Mouse (Mus musculus) 3T3-L1 (cell line): Measurements from ENCODE around the gene Prm1.
"Not testable (repeated sequence)": the region's sequence is repeated elsewhere in the genome, so short reads cannot be mapped to it uniquely, and the experiment has no call there.

Experiments
- DNase-seq: peaks from one replicate; pipeline ENCODE4 v3.0.0-alpha.2; 2015; ENCODE audit warnings: low read depth, low spot score

Gene Prm1

DNA sequence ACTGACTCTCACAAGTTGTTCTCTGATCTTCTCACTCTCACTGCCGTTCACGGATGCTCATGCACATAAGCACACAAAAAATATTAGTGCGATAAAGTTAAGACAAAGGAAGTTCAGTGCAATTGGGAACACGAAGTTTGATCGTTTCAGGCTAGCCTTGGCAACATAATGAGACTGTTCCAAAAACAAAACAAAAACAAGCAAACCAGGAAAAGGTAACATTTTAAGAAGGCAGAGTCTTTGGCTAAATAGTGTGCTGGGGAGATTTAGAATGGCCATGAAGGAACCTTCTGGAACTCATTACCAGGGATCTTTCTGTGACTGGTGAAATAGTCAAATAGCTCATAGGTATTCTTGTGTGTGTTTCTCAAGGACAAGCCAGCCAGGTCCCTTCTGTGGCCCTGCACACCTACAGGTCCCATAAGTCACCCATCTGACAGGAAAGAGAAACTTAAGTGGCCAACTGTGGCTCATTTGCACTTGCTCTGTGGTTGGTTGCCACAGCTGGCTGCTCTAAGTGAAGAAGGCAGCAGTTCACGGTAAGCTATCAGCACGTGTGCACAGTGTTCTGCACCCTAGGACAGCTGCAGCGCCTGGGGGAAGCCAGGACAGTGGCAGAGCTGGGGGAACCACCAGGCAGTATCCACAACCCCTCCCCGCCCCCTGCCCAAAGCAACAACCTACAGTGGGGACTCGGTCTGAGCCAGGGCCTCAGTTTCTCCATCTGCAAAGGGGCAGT, at the start of gene Prm1:
Gene Prm1 (minus strand): TSS at position 51 of the 739 bp plus-strand sequence.
- no peak for DNase-seq

DNA sequence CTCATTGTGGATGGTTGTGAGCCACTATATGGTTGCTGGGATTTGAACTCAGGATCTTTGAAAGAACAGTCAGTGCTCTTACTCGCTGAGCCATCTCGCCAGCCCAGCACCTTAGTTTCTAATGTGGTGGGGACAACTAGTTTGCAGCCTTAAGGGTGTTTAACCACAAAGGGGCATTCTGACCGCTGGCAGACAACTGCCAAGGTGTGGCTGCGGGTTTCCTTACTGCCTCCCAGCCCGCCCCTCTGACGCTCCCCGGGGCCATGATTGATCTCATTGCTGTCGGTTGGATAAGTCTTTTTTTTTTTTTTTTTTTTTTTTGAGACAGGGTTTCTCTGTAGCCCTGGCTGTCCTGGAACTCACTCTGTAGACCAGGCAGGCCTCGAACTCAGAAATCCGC, 46.6 kb upstream of the Prm1 start:
- DNase-seq: not testable (repeated sequence)

DNA sequence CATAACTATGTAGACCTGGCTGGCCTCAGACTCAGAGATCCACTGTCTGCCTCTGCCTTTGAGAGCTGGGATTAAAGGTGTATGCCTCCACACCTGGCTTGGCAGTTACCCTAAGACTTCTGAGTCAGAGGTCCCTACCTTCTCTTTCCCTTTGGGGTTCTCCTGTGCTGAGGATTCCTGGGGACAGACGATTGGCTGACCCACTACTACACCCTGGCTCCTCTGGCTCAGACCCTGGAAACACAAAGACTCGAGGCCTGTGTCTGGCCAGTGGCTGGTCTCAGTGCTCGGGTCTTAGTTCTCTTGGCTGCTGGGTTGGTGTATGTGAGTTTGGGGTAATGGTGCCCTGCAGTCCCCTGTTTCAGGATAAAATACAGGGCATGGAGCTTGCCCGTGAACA, 45.3 kb upstream of the Prm1 start:
- DNase-seq: no peak

DNA sequence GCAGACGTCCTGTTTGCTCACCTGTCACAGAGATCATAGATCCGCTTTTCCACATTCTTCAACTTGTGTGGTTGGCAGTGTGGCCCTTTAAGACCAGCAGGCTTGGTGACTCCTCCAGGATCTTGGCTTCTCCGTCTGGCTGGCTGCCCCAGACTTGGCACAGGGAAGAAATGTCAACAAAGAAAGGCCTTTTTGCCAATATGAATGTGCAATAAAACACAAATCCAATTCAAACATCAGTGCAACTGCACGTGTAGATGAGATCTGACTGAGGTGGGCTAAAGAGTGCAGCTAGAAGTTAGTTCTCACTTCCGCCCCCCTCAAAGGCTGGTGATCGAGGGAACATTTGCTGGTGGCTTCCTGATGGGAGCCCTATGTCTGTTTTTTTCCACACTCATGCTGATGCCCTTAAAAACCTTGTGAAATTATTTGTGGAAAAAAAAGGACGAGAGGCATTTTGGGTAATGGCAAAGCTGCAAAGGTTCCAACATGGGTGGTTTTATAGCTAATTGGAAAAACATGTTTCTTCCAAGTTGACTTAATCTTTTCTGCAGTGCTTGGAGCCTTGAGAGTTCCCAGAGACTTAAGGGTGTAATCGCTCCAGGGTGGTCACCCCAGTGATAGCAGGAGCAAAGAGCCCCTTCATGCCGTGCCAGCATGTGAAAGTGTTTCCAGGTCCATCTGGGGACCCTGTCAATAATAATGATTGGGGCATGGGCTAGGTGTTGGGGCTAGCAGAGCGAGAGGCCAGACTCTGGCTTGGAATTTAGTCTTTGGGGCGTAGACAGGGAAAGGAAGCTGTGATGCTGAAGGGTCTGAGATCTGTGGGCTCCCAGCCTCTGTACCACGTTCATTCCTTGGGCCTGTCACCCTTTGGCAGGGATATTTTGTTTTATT, 44.6 kb upstream of the Prm1 start:
- peak; percentile 86 for DNase-seq

- DNase-seq: peak; percentile 89
These were observed 40.9 kb upstream of the Prm1 start for GRCm38 (mm10) chr16:10846503-10846902.

DNA sequence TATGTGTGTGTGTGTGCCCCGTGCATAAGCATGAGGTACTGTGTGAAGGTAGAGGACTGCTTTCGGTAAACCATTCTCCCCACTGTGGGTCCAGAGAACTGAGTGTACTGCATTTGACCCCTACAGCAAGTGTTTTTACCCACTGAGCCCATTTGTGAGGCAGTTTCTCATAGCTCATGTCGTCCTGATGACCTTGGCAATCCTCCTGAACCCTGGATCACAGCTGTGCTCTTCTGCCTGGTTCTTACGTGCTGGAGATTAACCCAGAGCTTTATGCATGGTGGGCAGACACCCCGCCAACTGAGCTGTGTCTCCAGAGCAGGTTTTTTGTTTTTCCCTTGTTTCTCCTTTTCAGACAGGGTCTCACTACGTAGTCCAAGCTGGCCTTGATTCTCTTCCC, 40.3 kb upstream of the Prm1 start:
- DNase-seq: no peak

DNA sequence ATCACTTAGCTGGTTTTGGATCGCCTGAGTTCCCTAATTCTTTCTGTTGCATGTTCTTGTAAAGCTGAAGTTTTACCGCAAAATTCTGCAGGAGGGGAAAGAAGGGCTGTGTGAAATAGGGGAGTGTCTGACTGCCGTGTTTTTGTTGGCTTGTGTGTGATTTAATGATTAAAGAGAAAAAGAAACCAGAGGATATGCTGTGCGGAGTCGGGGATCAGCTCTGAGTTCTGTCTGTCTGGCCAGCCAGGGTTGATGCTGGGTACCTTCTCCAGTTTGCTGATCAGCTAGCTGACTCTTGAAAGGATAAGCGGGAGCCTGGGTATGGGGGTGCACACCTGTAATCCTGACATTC, 38.7 kb upstream of the Prm1 start:
- no peak for DNase-seq

DNA sequence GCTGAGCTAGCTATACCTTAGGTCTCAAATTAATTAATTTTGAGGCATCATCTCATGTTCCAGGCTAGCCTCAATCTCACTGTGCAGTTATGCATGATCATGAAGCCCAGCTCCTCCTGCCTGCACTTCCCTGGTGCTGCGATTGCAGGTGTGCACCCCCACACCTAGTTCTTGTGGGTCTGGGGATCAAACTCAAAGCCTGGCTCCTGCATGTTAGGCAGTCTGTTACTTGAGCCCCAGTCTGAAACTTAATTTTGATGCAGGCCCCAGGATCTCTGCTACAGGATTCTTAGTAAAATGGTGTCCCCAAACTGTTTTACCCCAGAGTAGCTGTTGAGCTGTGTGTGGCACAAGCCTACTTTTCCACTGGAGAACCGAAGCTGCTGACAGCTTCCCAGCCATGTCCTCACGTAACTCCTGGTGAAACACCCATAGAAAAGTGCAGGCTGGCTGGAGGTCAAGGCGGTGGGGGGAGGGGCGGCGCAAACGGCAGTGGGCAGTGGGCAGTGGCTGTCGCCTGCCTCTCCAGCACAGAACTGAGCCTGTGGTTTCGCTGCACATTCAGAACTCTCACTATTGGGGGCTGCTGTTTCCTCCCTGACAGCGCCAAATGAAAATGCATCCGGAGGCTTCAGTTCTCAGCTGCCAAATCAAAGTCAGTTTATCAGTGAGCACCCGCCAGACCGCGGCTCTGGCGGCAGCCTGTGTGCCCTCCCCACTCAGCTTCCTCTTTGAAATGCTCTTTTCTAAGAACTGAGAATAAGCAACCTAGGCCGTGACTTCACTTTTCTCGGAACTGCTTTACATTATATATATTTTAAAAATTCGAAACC, 38.1 kb upstream of the Prm1 start:
- DNase-seq: no peak

DNA sequence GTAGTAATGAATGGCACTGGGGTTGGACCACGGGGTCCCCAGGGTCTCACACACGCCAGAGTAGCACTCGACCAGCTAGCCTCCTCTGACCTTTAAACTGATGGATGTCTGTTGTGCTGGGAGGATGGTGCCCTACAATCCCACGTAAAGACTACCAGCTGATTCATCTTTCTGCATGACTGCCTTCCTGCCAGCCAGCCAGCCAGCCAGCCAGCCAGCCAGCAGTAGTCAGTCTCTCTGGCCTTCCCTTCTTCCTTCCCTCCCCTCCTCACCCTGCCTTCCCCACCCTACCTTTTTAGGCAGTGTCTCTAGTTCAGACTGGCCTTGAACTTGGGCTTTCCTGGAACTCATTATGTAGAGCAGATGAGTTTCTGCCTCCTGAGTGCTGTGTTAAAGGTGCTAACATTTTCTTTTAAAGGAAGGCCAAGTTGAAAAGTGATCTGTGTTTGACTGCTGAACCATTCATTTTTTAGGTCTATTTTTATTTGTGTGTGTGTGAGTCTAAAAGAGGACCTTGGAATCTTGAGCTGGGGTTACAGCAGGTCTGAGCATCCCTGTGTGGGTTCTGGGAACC, 36.7 kb upstream of the Prm1 start:
- DNase-seq: no peak

GRCm38 (mm10) chr16:10840018-10840417, 34.4 kb upstream of the Prm1 start:
- DNase-seq: no peak

GRCm38 (mm10) chr16:10838487-10839245, 33.0 kb upstream of the Prm1 start:
- DNase-seq: peak; percentile 88

GRCm38 (mm10) chr16:10837903-10838302, 32.3 kb upstream of the Prm1 start:
- DNase-seq: no peak

GRCm38 (mm10) chr16:10837250-10837649, 31.6 kb upstream of the Prm1 start:
- DNase-seq: peak; percentile 59

GRCm38 (mm10) chr16:10836388-10836787, 30.7 kb upstream of the Prm1 start:
- no peak for DNase-seq

DNA sequence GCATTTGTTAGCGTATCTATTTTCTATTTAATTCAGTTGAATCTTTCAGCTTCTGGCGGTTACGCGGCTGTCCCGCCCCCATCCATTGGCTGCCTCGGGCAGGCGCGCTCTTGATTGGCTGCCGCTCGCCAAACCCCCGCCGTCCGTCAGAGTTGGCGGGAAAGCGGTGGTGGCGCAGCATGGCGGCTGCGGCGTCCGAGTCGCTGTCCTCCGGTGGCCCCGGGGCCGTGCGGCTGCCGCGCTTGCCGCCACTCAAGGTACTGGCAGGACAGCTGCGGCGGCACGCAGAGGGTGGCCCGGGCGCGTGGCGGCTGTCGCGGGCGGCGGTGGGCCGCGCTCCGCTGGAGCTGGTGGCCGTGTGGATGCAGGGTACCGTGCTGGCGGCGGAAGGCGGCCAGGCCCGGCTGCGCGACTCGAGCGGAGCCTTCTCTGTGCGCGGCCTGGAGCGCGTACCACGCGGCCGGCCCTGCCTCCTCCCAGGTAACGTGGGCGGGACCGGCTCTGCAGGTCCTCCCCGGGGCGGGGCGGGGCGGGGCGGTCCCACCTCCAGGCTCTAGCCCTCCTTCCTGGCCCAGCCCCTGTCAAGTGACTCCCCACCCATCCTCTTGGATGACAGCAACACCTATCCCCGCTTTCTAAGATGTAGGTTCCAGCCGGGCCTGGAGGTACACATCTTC, 29.4 kb upstream of the Prm1 start, which contains the start of gene Rmi2:
Gene Rmi2 (plus strand): TSS at position 149 of the 677 bp plus-strand sequence.
- peak; percentile 87 for DNase-seq

DNA sequence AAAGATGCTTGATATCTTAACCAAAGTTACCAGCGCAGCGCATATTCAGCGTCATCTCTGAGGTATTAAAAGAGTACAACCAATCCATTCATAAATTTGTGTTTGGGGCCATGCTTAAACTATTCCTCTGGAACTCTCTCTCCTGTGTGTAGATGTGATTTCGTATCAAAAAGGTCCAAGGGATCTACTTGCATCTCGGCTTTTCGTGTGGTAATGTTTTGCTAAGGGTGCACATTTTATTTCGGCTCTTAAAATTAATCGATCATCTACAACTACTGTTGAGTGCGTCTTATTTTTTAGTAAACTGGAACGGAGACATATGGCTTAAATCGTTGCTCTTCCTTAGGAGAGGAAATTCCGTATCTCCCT, 28.9 kb upstream of the Prm1 start:
- DNase-seq: peak; percentile 44

DNA sequence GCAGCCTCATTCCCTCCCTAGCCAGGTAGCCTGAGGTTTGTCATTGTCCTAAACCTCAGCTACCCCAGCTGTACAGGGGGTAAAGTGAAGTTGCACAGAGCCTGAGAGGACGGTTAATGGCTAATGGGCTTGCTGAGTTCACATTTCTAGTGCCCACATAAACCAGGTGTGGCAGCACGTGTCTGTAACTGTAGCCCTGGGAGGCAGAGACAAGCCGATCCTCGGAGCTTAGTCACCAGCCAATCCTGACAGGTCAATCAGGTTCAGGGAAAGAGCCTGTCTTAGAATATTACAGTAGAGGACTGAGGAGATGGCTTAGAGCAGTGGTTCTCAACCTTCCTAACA, 22.8 kb upstream of the Prm1 start:
- no peak for DNase-seq

- no peak for DNase-seq
These were observed 22.3 kb upstream of the Prm1 start for GRCm38 (mm10) chr16:10827766-10828460.

DNA sequence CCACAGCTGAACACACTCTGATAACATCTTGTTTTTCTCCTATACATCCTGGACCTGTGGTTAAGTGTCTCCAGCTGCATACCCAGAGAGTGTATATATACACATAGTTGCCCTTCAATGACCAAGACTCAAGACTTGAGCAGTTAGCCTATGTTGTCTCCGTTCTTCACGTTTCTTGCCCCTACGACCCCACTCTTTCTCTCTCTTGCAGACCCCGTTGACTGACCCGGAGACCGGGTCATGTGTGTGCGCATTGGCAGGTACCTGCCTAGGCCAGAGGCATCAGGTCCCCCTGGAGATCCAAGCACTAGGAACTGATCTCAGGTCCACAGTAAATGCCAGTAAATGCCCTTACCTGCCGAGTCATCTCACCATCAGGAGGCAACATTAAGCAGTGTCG, 21.6 kb upstream of the Prm1 start:
- DNase-seq: no peak

- DNase-seq: no peak
These were observed 20.2 kb upstream of the Prm1 start for GRCm38 (mm10) chr16:10825840-10826239.
